Mouse (Mus musculus): ENCODE data around the gene Creld1.

DNA sequence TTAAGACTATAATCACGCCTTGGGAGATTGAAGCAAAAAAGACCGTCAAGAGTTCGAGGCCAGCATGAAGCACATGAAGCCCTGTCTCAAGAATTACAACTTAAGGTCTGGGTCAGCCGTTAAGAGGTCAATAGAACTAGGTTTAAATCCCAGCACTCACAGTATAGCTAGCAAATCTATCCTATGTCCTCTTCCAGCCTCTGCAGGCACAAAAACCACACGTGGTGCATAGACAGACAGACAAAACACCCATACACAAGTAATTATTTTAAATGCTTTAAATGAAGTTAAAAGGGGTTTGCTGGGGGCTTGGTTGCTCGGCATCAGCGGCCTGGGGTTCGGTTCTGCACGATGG is 41.0 kb upstream of the Creld1 start:
- TF ChIP-seq CTCF (IDR thresholded peaks at IDR 0.05; ENCODE audit: low read depth) (no peak), EP300 (IDR thresholded peaks at IDR 0.05; ENCODE audit: low read depth) (no peak)

Data from liver, postnatal 0 days (tissue).